Mouse (Mus musculus): ENCODE measurements around the gene Rtn4r.
A peak's percentile ranks its signal among the peaks of the same experiment; 100 is the strongest.

Rtn4r gene

GRCm38 (mm10) chr16:18159255-18159654 is 31.8 kb downstream of the Rtn4r start:
- no peak for DNase-seq

- no peak for DNase-seq
Observed at GRCm38 (mm10) chr16:18159778-18160177, 32.3 kb downstream of the Rtn4r start.

GRCm38 (mm10) chr16:18160514-18160913 is 33.1 kb downstream of the Rtn4r start:
- DNase-seq = no peak

- DNase-seq = no peak
Observed at GRCm38 (mm10) chr16:18161190-18161589, 33.7 kb downstream of the Rtn4r start.

- no peak for DNase-seq
Observed at GRCm38 (mm10) chr16:18164642-18165238, 37.3 kb downstream of the Rtn4r start.

- no peak for DNase-seq
Observed at GRCm38 (mm10) chr16:18166613-18167190, 39.3 kb downstream of the Rtn4r start.

- no peak for DNase-seq
Observed at GRCm38 (mm10) chr16:18169156-18169555, 41.7 kb downstream of the Rtn4r start.

GRCm38 (mm10) chr16:18169776-18170175 is 42.3 kb downstream of the Rtn4r start:
- no peak for DNase-seq

- DNase-seq = peak; percentile 78
Observed at GRCm38 (mm10) chr16:18172266-18172855, 44.9 kb downstream of the Rtn4r start.

- DNase-seq = no peak
Observed at GRCm38 (mm10) chr16:18173231-18173630, 45.8 kb downstream of the Rtn4r start.

- no peak for DNase-seq
Observed at GRCm38 (mm10) chr16:18173788-18174187, 46.3 kb downstream of the Rtn4r start.

- DNase-seq = peak; percentile 49
Observed at GRCm38 (mm10) chr16:18175817-18176541, 48.5 kb downstream of the Rtn4r start.

GRCm38 (mm10) chr16:18176758-18177157 is 49.3 kb downstream of the Rtn4r start:
- DNase-seq = no peak

- no peak for DNase-seq
Observed at GRCm38 (mm10) chr16:18179591-18179990, 52.1 kb downstream of the Rtn4r start.

GRCm38 (mm10) chr16:18181398-18181797 is 54.0 kb downstream of the Rtn4r start:
- DNase-seq = no peak

GRCm38 (mm10) chr16:18182766-18183165 is 55.3 kb downstream of the Rtn4r start:
- DNase-seq = no peak

GRCm38 (mm10) chr16:18185715-18186449 is 58.4 kb downstream of the Rtn4r start:
- DNase-seq = no peak

- no peak for DNase-seq
Observed at GRCm38 (mm10) chr16:18186798-18187197, 59.4 kb downstream of the Rtn4r start.

GRCm38 (mm10) chr16:18187221-18187620 is 59.8 kb downstream of the Rtn4r start:
- no peak for DNase-seq

- no peak for DNase-seq
Observed at GRCm38 (mm10) chr16:18191006-18191405, 63.6 kb downstream of the Rtn4r start.

GRCm38 (mm10) chr16:18194208-18194985 is 67.0 kb downstream of the Rtn4r start:
- DNase-seq = no peak

GRCm38 (mm10) chr16:18195068-18195467 is 67.6 kb downstream of the Rtn4r start:
- no peak for DNase-seq
